Mouse (Mus musculus) liver, embryonic 16.5 days (tissue): Measurements from ENCODE around the gene Rbfox3. TPM values are rescaled to one million over a fixed set of nuclear protein-coding genes. Genes with fewer than 3 reads are reported as not detected.

ENCODE experiments used
- ATAC-seq: fragments of 200-750 bp; cut with Nextera tagmentation; 2 replicates; pipeline ENCODE4 v1.8.0; 2017; ENCODE audit warnings: low read depth, mild to moderate bottlenecking, moderate number of reproducible peaks, moderate library complexity
- H3K27ac ChIP-seq: fragments of 300-500 bp; sonication (generic); 2 replicates; pipeline ENCODE4 v1.5.1; 2014; ENCODE audit warnings: mild to moderate bottlenecking, low read length
- H3K27me3 ChIP-seq: fragments of 300-500 bp; sonication (generic); 2 replicates; pipeline ENCODE4 v1.6.1; 2014; ENCODE audit warnings: low read depth, low read length, mixed read lengths; ENCODE audit not compliant: control insufficient read depth, insufficient read depth
- H3K36me3 ChIP-seq: fragments of 300-500 bp; sonication (generic); 2 replicates; pipeline ENCODE4 v1.6.1; 2014; ENCODE audit warnings: mild to moderate bottlenecking; ENCODE audit not compliant: control insufficient read depth, insufficient read depth
- H3K4me1 ChIP-seq: fragments of 300-500 bp; sonication (generic); 2 replicates; pipeline ENCODE4 v1.6.1; 2014; ENCODE audit warnings: low read depth, low read length, mixed read lengths; ENCODE audit not compliant: control insufficient read depth
- H3K4me2 ChIP-seq: fragments of 300-500 bp; sonication (generic); 2 replicates; pipeline ENCODE4 v1.6.1; 2014; ENCODE audit warnings: low read depth, low read length, mixed read lengths
- H3K4me3 ChIP-seq: fragments of 300-500 bp; sonication (generic); 2 replicates; pipeline ENCODE4 v1.5.1; 2014; ENCODE audit warnings: low read depth, mild to moderate bottlenecking, low read length
- H3K9ac ChIP-seq: fragments of 300-500 bp; sonication (generic); 2 replicates; pipeline ENCODE4 v1.6.1; 2014; ENCODE audit warnings: low read depth, low read length
- H3K9me3 ChIP-seq: fragments of 300-500 bp; sonication (generic); replicated peaks from 2 replicates; pipeline ENCODE4 v1.6.1; 2016; ENCODE audit warnings: low read length; ENCODE audit not compliant: control insufficient read depth
- WGBS: fragments of 180-500 bp; shearing (Covaris S2); extraction: QIAGEN DNeasy Blood & Tissue Kit; methylation state at CpG from one replicate; pipeline ENCODE4 v1.1.7; 2014; ENCODE audit not compliant: insufficient replicate concordance; 5-methylcytosine and 5-hydroxymethylcytosine counted together
- polyA plus RNA-seq: library from polyadenylated mRNA; unstranded; fragments of >200 nt; fragmentation: Nextera tagmentation; extraction: Ambion mirVana; gene quantifications from 2 replicates; pipeline ENCODE4 v1.2.1, GENCODE M21; 2015

Rbfox3 gene
- polyA plus RNA-seq, 1 experiment from 2014 or later = 0.40 TPM

GRCm38 (mm10) chr11:118825280-118826094, 85.9 kb downstream of the Rbfox3 start:
- Histone ChIP-seq H3K4me1 (no peaks in the 10 kb centered on the region), H3K27ac (no peak overlapping the region), H3K9me3 (no peaks in the 10 kb centered on the region), H3K9ac (no peak overlapping the region), H3K27me3 (no peaks in the 10 kb centered on the region), H3K4me3 (no peak overlapping the region), H3K4me2 (no peak overlapping the region), H3K36me3 (no peaks in the 10 kb centered on the region)
- ATAC-seq = no peak
- 54% methylated on average over 25 of the region's 25 CpGs for WGBS

DNA sequence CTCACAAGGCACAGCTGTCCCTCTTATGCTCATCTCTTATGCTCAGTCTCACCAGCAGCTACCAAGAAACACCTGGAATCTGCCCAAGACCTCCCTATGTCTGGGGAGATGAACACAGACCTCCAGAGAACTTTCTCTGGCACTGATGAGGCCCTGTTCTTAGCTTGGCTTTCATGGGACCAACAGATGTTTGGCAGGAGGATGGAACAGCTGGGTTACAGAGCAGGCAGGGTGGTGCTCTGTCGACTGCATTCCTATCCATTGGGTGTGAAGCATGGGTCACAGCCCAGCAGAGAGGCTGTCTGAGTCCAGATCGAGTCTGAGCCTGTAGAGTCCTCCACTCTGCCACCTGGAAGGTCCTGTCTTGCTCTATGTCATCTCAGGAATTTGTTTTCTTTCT, 90.0 kb downstream of the Rbfox3 start:
- Histone ChIP-seq H3K4me1 (no peaks in the 10 kb centered on the region), H3K9me3 (no peaks in the 10 kb centered on the region), H3K27ac (no peak overlapping the region), H3K27me3 (no peaks in the 10 kb centered on the region), H3K9ac (no peak overlapping the region), H3K36me3 (no peaks in the 10 kb centered on the region), H3K4me2 (no peak overlapping the region), H3K4me3 (no peak overlapping the region)
- no peak for ATAC-seq
- 43% methylated on average over 2 of the region's 2 CpGs for WGBS

- H3K4me1 ChIP-seq = no peaks in the 10 kb centered on the region
- H3K27ac ChIP-seq = no peak overlapping the region
- H3K9ac ChIP-seq = no peak overlapping the region
- no peak for ATAC-seq
- WGBS = 84% methylated on average over 8 of the region's 8 CpGs
- no peaks in the 10 kb centered on the region for H3K9me3 ChIP-seq
- H3K4me3 ChIP-seq = no peak overlapping the region
- no peaks in the 10 kb centered on the region for H3K27me3 ChIP-seq
- no peak overlapping the region for H3K4me2 ChIP-seq
- H3K36me3 ChIP-seq = no peaks in the 10 kb centered on the region
These were observed 92.9 kb downstream of the Rbfox3 start for GRCm38 (mm10) chr11:118818528-118818927.

DNA sequence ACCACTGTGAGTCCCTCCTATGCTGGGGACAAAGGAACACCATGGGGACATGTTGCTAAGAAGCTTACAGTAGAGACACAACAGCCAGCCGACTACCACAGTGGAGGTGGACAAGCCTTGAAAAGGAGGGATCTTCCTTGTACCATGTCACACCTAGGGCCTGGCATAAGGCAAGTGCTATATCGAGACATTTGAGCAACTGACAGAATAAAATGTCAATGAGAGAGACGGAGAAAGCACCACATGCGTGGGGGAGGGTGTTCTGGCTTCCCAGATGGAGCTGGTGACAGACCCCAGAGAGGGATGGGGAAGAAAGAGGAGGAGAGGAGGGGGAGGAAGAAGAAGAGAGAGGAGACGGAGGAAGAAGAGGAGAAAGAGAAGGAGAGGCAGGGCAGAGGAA, 96.3 kb downstream of the Rbfox3 start:
- 52% methylated on average over 5 of the region's 5 CpGs for WGBS
- Histone ChIP-seq H3K4me3 (no peak overlapping the region), H3K9me3 (no peaks in the 10 kb centered on the region), H3K27ac (no peak overlapping the region), H3K36me3 (no peaks in the 10 kb centered on the region), H3K4me1 (no peaks in the 10 kb centered on the region), H3K27me3 (no peaks in the 10 kb centered on the region), H3K9ac (no peak overlapping the region), H3K4me2 (no peak overlapping the region)
- ATAC-seq = no peak

DNA sequence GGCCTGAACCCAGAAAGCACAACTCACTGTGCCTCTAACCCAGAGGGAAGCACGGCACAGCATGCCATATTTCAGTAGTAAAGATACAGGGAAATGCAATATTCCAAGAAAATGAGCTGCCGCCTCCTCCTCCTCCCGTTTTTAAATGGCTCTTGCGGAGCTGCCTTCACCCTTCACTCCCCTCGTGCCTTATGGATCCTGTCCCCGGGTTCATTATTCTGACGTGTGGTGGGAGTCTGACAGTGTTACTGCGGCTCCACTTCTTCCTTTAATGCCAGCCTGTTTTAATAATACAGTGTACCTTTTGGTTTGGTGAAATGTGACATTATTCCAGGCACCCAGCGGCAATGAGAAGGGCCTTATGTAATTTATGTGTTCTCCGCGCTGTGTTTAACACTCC, 97.5 kb downstream of the Rbfox3 start:
- H3K36me3 ChIP-seq = no peaks in the 10 kb centered on the region
- no peak overlapping the region for H3K4me2 ChIP-seq
- H3K9me3 ChIP-seq = no peaks in the 10 kb centered on the region
- no peak for ATAC-seq
- no peaks in the 10 kb centered on the region for H3K27me3 ChIP-seq
- H3K27ac ChIP-seq = no peak overlapping the region
- no peaks in the 10 kb centered on the region for H3K4me1 ChIP-seq
- H3K4me3 ChIP-seq = no peak overlapping the region
- H3K9ac ChIP-seq = no peak overlapping the region
- WGBS = 64% methylated on average over 11 of the region's 11 CpGs

GRCm38 (mm10) chr11:118811404-118811803, 100.0 kb downstream of the Rbfox3 start:
- H3K4me3 ChIP-seq = no peak overlapping the region
- no peaks in the 10 kb centered on the region for H3K27me3 ChIP-seq
- ATAC-seq = no peak
- no peaks in the 10 kb centered on the region for H3K4me1 ChIP-seq
- no peak overlapping the region for H3K9ac ChIP-seq
- no peaks in the 10 kb centered on the region for H3K36me3 ChIP-seq
- 69% methylated on average over 7 of the region's 7 CpGs for WGBS
- H3K9me3 ChIP-seq = no peaks in the 10 kb centered on the region
- H3K4me2 ChIP-seq = no peak overlapping the region
- H3K27ac ChIP-seq = no peak overlapping the region

DNA sequence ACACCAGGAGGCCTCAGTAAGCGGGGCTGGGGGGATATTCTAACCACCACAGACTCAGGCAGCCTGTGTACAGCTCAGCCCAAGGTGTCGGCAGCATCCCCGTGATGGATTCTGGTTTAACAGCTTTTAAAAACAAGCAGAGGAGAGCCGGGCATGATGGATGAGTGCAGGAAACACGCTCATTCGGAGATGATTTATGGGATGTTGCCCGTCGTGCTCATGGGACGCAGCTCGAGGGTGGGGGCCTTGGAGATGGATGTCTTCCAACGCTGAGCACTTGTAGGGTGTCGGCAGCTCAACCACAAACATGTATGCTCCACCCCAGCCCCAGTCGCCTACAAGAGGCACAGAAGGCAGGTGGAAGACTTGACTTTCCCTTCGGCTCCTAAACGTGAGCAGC, 103.9 kb downstream of the Rbfox3 start:
- H3K9me3 ChIP-seq = no peaks in the 10 kb centered on the region
- 45% methylated on average over 15 of the region's 15 CpGs for WGBS
- H3K4me3 ChIP-seq = no peak overlapping the region
- no peak overlapping the region for H3K9ac ChIP-seq
- H3K27ac ChIP-seq = no peak overlapping the region
- H3K27me3 ChIP-seq = no peaks in the 10 kb centered on the region
- H3K4me1 ChIP-seq = no peaks in the 10 kb centered on the region
- ATAC-seq = no peak
- no peak overlapping the region for H3K4me2 ChIP-seq
- no peaks in the 10 kb centered on the region for H3K36me3 ChIP-seq

- 47% methylated on average over 8 of the region's 8 CpGs for WGBS
- no peak for ATAC-seq
- H3K9ac ChIP-seq = no peak overlapping the region
- no peaks in the 10 kb centered on the region for H3K4me1 ChIP-seq
- no peak overlapping the region for H3K4me3 ChIP-seq
- H3K4me2 ChIP-seq = no peak overlapping the region
- no peaks in the 10 kb centered on the region for H3K36me3 ChIP-seq
- H3K27me3 ChIP-seq = no peaks in the 10 kb centered on the region
- no peaks in the 10 kb centered on the region for H3K9me3 ChIP-seq
- no peak overlapping the region for H3K27ac ChIP-seq
These were observed 116.4 kb downstream of the Rbfox3 start for GRCm38 (mm10) chr11:118794856-118795602.

- Histone ChIP-seq H3K27me3 (no peaks in the 10 kb centered on the region), H3K4me1 (no peaks in the 10 kb centered on the region), H3K9me3 (no peaks in the 10 kb centered on the region), H3K4me3 (no peak overlapping the region), H3K27ac (no peak overlapping the region), H3K36me3 (no peaks in the 10 kb centered on the region), H3K4me2 (no peak overlapping the region), H3K9ac (no peak overlapping the region)
- ATAC-seq = no peak
- WGBS = 74% methylated on average over 16 of the region's 16 CpGs
These were observed 117.8 kb downstream of the Rbfox3 start for GRCm38 (mm10) chr11:118793639-118794021.
